Mouse (Mus musculus): Measurements from ENCODE around the gene Hemgn. TPM values are rescaled to one million over a fixed set of nuclear protein-coding genes. Genes with fewer than 3 reads are reported as not detected.

Hemgn gene
- polyA plus RNA-seq, 1 experiment from 2014 or later: 0.21 TPM

DNA sequence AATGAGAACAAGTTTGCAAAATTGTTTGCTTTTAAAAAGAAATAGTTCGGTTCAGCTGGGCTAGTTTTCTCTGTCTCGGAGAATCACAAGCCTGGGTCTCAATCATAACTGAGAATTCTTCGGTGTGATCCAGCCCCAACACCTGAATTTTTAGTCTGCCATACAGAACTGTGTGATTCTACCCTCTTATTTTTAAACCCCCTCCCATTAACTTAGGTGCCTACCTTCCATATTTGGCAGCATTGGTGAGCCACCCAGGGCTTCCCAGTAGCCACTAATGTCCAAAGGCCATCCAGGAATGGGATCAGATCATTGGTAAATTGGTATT lies 67.6 kb downstream of the Hemgn start:
- H3K27ac ChIP-seq (ENCODE audit: low read depth, low read length): no peak overlapping the region
- peak overlapping the region; percentile 45; the same call in 1 of the 2 replicates for H3K4me3 ChIP-seq (ENCODE audit: low read depth, low read length)
- H3K9me3 ChIP-seq (ENCODE audit: control insufficient read depth): no peaks in the 10 kb centered on the region
- no peak overlapping the region for H3K9ac ChIP-seq (ENCODE audit: low read depth, low read length)
- no peaks in the 10 kb centered on the region for H3K4me1 ChIP-seq (replicated peaks; ENCODE audit: control insufficient read depth, insufficient read depth, low read length)
- no peak for ATAC-seq
- TF ChIP-seq CTCF (IDR thresholded peaks at IDR 0.05; ENCODE audit: low read depth): no peak
- H3K36me3 ChIP-seq (ENCODE audit: control insufficient read depth, insufficient read depth): no peaks in the 10 kb centered on the region
- H3K27me3 ChIP-seq (replicated peaks; ENCODE audit: control insufficient read depth, insufficient read depth, low read length): peaks cover 99% of the 10 kb centered on the region
- WGBS: 27% methylated on average over 3 of the region's 3 CpGs
- H3K4me2 ChIP-seq (replicated peaks; ENCODE audit: low read depth): no peak overlapping the region

DNA sequence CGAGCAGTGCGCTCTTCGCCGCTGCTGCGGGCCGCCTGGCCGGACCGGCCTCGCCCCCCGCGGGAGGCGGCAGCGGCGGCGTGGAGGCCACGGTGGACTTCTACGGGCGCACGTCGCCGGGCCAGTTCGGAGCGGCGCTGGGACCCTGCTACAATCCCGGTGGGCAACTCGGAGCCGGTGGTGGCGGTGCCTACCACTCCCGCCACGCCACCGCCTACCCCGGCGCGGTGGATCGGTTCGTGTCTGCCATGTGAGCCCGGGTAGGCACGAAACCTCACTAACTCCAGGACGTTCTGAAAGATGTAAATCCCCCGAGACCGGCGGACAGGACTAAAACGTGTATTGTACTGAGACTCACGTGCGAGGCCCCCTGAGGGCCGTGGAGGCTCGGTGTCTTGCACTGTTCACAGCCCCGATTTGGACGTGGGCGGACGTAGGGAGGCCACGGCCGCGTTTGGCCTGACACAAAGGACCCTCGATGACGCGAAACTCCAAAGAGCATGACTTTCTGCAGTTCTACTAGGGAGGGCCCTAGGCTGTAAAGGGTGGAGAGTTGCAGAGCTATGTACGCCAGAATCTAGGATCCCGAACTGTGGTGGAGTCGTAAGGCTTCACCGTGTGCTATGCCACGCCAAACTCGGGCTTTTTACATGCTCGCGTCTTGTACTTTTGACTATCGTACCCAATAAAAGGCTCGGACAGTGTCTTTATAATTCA lies 68.1 kb downstream of the Hemgn start:
- H3K27me3 ChIP-seq (replicated peaks; ENCODE audit: control insufficient read depth, insufficient read depth, low read length): peaks cover 99% of the 10 kb centered on the region
- no peak overlapping the region for H3K9ac ChIP-seq (ENCODE audit: low read depth, low read length)
- no peak for ATAC-seq
- H3K9me3 ChIP-seq (ENCODE audit: control insufficient read depth): no peaks in the 10 kb centered on the region
- H3K27ac ChIP-seq (ENCODE audit: low read depth, low read length): no peak overlapping the region
- peak overlapping the region; percentile 45 for H3K4me3 ChIP-seq (ENCODE audit: low read depth, low read length)
- H3K4me2 ChIP-seq (replicated peaks; ENCODE audit: low read depth): peak overlapping the region; percentile 62
- no peaks in the 10 kb centered on the region for H3K4me1 ChIP-seq (replicated peaks; ENCODE audit: control insufficient read depth, insufficient read depth, low read length)
- WGBS: 4% methylated on average over 65 of the region's 67 CpGs
- no peaks in the 10 kb centered on the region for H3K36me3 ChIP-seq (ENCODE audit: control insufficient read depth, insufficient read depth)
- TF ChIP-seq CTCF (IDR thresholded peaks at IDR 0.05; ENCODE audit: low read depth): no peak

DNA sequence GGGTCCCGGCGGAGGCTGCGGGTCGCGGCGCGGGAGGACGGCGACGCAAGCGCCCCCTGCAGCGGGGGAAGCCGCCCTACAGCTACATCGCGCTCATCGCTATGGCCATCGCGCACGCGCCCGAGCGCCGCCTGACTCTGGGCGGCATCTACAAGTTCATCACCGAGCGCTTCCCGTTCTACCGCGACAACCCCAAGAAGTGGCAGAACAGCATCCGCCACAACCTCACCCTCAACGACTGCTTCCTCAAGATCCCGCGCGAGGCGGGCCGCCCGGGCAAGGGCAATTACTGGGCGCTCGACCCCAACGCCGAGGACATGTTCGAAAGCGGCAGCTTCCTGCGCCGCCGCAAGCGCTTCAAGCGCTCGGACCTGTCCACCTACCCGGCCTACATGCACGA lies 69.0 kb downstream of the Hemgn start:
- peak; percentile 26 for TF ChIP-seq CTCF (IDR thresholded peaks at IDR 0.05; ENCODE audit: low read depth)
- peaks cover 99% of the 10 kb centered on the region for H3K27me3 ChIP-seq (replicated peaks; ENCODE audit: control insufficient read depth, insufficient read depth, low read length)
- H3K4me3 ChIP-seq (ENCODE audit: low read depth, low read length): peak overlapping the region; percentile 45
- peak overlapping the region; percentile 62 for H3K4me2 ChIP-seq (replicated peaks; ENCODE audit: low read depth)
- H3K36me3 ChIP-seq (ENCODE audit: control insufficient read depth, insufficient read depth): no peaks in the 10 kb centered on the region
- no peak overlapping the region for H3K27ac ChIP-seq (ENCODE audit: low read depth, low read length)
- H3K9me3 ChIP-seq (ENCODE audit: control insufficient read depth): no peaks in the 10 kb centered on the region
- 0 out of 2 replicates have a peak overlapping the region, but pooled peaks have one; percentile 11 for H3K9ac ChIP-seq (ENCODE audit: low read depth, low read length)
- no peak for ATAC-seq
- under 1% methylated on average over 51 of the region's 51 CpGs for WGBS
- H3K4me1 ChIP-seq (replicated peaks; ENCODE audit: control insufficient read depth, insufficient read depth, low read length): no peaks in the 10 kb centered on the region

Other genes with a start within 250 kb of the Hemgn start
- gene Xpa, start 217.2 kb downstream of the Hemgn start, polyA plus RNA-seq (2015; fragmentation: Nextera tagmentation; extraction: Ambion mirVana): 29.0 and 29.1 TPM in 2 replicates
- not detected in 2 replicates for gene Foxe1, start 69.9 kb downstream of the Hemgn start, polyA plus RNA-seq (2015; fragmentation: Nextera tagmentation; extraction: Ambion mirVana)
- gene Trmo, start 24.1 kb downstream of the Hemgn start, polyA plus RNA-seq (2015; fragmentation: Nextera tagmentation; extraction: Ambion mirVana): 5.9 and 7.0 TPM in 2 replicates
- gene Anp32b, start 37.4 kb upstream of the Hemgn start, polyA plus RNA-seq (2015; fragmentation: Nextera tagmentation; extraction: Ambion mirVana): 98.5 and 105 TPM in 2 replicates
- gene Nans, start 75.7 kb upstream of the Hemgn start, polyA plus RNA-seq (2015; fragmentation: Nextera tagmentation; extraction: Ambion mirVana): 67.4 and 81.3 TPM in 2 replicates
- 14.1 and 15.7 TPM in 2 replicates for gene Trim14, start 122.6 kb upstream of the Hemgn start, polyA plus RNA-seq (2015; fragmentation: Nextera tagmentation; extraction: Ambion mirVana)
- 53.0 and 59.7 TPM in 2 replicates for gene Coro2a, start 188.7 kb upstream of the Hemgn start, polyA plus RNA-seq (2015; fragmentation: Nextera tagmentation; extraction: Ambion mirVana)
- 5.1 and 5.2 TPM in 2 replicates for gene Tbc1d2, start 236.7 kb upstream of the Hemgn start, polyA plus RNA-seq (2015; fragmentation: Nextera tagmentation; extraction: Ambion mirVana)